Mouse (Mus musculus) lung, postnatal 4 days (tissue): ENCODE measurements around the gene Kif26b.

Experiments used
- DNase-seq, 2 experiments: peaks; one replicate each; pipeline ENCODE4 v3.0.0; 2021

Gene Kif26b

GRCm38 (mm10) chr1:178797388-178797787, 268.5 kb downstream of the Kif26b start:
- DNase-seq, result no peak

- DNase-seq, result no peak
Observed at GRCm38 (mm10) chr1:178798333-178798732, 269.4 kb downstream of the Kif26b start.

GRCm38 (mm10) chr1:178798886-178799285, 270.0 kb downstream of the Kif26b start:
- DNase-seq, result no peak

DNA sequence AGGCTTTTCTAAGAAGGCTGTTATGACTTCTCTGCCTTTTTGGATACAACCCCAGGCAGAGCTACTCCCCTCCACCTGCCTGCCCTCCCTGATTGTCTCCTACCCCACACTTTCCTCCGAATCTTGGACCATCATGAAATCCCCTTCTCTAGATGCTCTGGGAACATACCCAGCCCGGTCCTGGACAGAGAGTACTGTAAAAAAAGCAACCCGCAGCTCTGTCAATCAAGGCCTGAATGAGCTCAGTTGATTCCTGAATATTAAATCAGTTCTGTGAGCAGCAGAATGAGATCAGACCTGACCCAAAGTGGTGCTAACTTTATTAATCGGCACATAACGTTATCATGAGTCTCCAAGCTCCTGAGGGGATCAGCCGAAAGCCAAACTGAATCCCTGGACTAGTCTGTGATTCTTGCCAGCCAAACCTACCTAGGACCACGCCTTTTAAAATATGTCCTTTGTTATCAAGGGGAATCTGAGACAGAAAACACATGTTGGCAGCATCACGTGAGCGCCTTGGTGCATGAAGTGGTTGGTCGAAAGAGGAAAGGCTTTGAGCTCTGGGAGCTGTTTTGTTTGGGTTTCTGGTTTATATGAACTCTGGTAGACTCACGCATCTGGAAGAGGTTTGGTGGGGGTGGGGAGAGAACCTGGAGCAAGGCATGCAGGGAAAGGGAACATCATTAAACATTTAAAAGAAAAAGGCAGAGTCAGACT, 271.1 kb downstream of the Kif26b start:
- no peak for DNase-seq

- peak; percentile 11 to 49 for DNase-seq
Observed at GRCm38 (mm10) chr1:178803155-178803554, 274.2 kb downstream of the Kif26b start.

GRCm38 (mm10) chr1:178817476-178817875, 288.6 kb downstream of the Kif26b start:
- DNase-seq, result no peak

DNA sequence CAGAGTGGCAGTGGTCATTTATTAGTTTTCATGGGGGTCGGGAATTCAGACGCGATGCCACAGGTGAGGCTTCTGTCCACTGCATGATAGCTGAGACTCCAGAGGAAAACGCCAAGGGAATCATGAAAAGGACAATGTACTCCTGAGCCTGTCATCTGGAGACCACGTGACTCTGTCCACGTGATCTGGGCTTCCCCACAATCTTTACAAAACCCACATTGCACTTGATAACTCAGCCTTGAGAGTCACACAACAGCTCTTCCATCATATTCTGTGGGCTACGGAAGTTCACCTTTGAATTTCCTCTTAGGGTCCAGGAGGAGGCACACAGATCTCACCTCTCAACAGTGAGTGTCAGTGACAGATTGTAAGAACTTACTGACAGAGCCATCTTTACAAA, 290.1 kb downstream of the Kif26b start:
- no peak for DNase-seq

DNA sequence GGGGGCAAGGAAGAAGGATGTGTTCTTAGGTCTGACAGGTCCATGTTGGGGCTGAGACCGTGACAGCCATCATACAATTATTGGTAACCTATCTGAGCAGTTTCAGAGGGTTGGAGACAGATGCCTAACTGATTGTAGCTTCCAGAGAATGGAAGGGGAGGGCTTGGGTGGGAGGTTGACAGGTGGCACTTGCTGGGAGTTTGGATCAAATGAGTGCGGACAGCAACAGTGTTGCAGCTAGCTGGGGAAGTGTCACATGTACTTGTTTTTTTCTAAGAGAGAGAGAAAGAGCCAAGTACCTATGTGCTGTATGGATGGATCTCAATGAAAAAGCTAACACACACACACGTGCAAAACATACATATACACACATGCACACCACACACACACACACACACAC, 291.2 kb downstream of the Kif26b start:
- no peak for DNase-seq

GRCm38 (mm10) chr1:178820556-178821435, 291.9 kb downstream of the Kif26b start:
- DNase-seq, result no peak

DNA sequence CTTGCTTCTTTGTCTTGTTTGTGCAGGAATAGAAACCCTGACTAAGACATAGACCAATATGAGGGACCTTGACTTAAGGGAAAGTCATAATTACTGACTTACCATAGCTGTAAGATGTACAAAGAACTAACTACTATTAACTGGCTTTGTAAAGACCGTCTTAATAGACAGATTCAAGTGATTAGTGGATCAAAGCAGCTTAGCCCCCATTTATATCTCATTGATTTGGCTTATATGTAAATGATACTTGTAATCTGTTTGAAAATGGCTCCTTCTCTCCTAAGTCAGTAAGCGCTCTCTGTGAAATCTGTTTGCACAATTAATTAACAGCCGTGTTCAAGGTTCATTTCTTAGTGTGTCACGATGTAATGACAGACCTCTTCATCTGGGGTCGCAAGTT, 295.9 kb downstream of the Kif26b start:
- no peak for DNase-seq

DNA sequence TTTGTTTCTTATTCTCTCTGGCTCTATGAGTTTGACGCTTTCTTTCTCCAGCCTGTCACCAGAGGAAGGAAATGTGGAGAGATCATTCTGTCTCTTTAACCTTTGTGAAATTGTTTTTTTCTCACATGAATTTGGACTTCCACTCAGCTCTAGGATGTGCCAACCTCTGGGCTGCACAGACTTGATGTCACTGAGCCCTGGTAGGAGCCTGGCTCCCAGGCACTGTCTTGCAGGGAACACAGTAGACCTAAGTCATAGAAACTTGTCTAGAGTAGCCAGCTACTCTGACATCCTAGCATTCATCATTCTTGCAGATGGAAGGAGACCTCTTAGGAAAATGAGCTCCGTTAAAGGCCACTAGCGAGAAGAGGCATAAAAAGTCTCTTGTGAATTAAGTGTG, 298.3 kb downstream of the Kif26b start:
- DNase-seq, result no peak

GRCm38 (mm10) chr1:178829456-178829855, 300.5 kb downstream of the Kif26b start:
- DNase-seq, result no peak

GRCm38 (mm10) chr1:178832571-178832970, 303.6 kb downstream of the Kif26b start:
- DNase-seq, result no peak

- no peak for DNase-seq
Observed at GRCm38 (mm10) chr1:178835805-178836204, 306.9 kb downstream of the Kif26b start.

GRCm38 (mm10) chr1:178836998-178837397, 308.1 kb downstream of the Kif26b start:
- no peak for DNase-seq

GRCm38 (mm10) chr1:178838696-178839320, 309.9 kb downstream of the Kif26b start:
- DNase-seq, result no peak

DNA sequence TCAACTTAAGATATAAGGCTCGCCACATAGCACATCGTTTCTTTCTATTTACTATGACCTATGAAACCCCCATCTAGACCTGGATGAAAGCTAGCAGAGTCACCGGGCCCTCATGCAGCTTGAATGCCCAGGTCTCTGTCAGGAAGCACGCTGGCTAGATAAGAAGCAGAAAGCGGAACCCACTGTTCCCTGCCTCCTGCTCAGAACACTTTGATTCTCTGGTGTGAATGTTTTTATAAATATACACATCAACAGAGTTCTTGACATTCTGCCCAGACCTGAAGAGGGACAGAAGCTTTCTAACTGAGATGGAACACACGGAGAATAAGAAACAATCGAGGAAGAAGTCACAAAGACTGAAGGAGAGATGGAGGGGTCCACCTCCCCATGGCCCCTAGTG, 311.4 kb downstream of the Kif26b start:
- DNase-seq, result no peak

GRCm38 (mm10) chr1:178844839-178845238, 315.9 kb downstream of the Kif26b start:
- no peak for DNase-seq

- DNase-seq, result no peak
Observed at GRCm38 (mm10) chr1:178847569-178847968, 318.6 kb downstream of the Kif26b start.

GRCm38 (mm10) chr1:178848380-178849106, 319.6 kb downstream of the Kif26b start:
- no peak for DNase-seq

GRCm38 (mm10) chr1:178850569-178850968, 321.6 kb downstream of the Kif26b start:
- DNase-seq, result no peak

GRCm38 (mm10) chr1:178854936-178855335, 326.0 kb downstream of the Kif26b start:
- no peak for DNase-seq

GRCm38 (mm10) chr1:178855974-178856373, 327.0 kb downstream of the Kif26b start:
- no peak for DNase-seq
